Mouse (Mus musculus) forebrain, embryonic 15.5 days (tissue): ENCODE data around the gene Cda. TPM values are rescaled to one million over a fixed set of nuclear protein-coding genes. Genes with fewer than 3 reads are reported as not detected.
A peak's percentile ranks its signal among the peaks of the same experiment; 100 is the strongest.

Experiments
- ATAC-seq: fragments of 200-750 bp; cut with Nextera tagmentation; replicated peaks from 2 replicates; pipeline ENCODE4 v1.8.0; 2017; ENCODE audit warnings: mild to moderate bottlenecking, moderate TSS enrichment, moderate library complexity
- H3K27ac ChIP-seq: fragments of 300-500 bp; sonication (generic); replicated peaks from 2 replicates; pipeline ENCODE4 v1.5.1; 2015; ENCODE audit warnings: mild to moderate bottlenecking, inconsistent platforms
- H3K27me3 ChIP-seq: fragments of 300-500 bp; sonication (generic); 2 replicates; pipeline ENCODE4 v1.6.1; 2015; ENCODE audit warnings: inconsistent platforms
- H3K36me3 ChIP-seq: fragments of 300-500 bp; sonication (generic); 2 replicates; pipeline ENCODE4 v1.6.1; 2015; ENCODE audit warnings: mild to moderate bottlenecking, inconsistent platforms
- H3K4me1 ChIP-seq: fragments of 300-500 bp; sonication (generic); 2 replicates; pipeline ENCODE4 v1.6.1; 2015; ENCODE audit warnings: inconsistent platforms
- H3K4me2 ChIP-seq: fragments of 300-500 bp; sonication (generic); replicated peaks from 2 replicates; pipeline ENCODE4 v1.6.1; 2015; ENCODE audit warnings: mild to moderate bottlenecking, inconsistent platforms
- H3K4me3 ChIP-seq: fragments of 300-500 bp; sonication (generic); 2 replicates; pipeline ENCODE4 v1.5.1; 2015; ENCODE audit warnings: mild to moderate bottlenecking, inconsistent platforms
- H3K9ac ChIP-seq: fragments of 300-500 bp; sonication (generic); replicated peaks from 2 replicates; pipeline ENCODE4 v1.6.1; 2015; ENCODE audit warnings: mild to moderate bottlenecking, inconsistent platforms
- H3K9me3 ChIP-seq: fragments of 300-500 bp; sonication (generic); 2 replicates; pipeline ENCODE4 v1.6.1; 2016; ENCODE audit warnings: inconsistent platforms
- WGBS: fragments of 180-500 bp; shearing (Covaris S2); methylation state at CpG from one replicate; pipeline ENCODE4 v1.1.7; 2015; ENCODE audit warnings: mixed read lengths; 5-methylcytosine and 5-hydroxymethylcytosine counted together
- polyA plus RNA-seq: library from polyadenylated mRNA; unstranded; fragments of >200 nt; fragmentation: Nextera tagmentation; extraction: Ambion mirVana; gene quantifications from 2 replicates; pipeline ENCODE4 v1.2.1, GENCODE M21; 2015

Cda gene
- polyA plus RNA-seq, 1 experiment from 2014 or later: 2.2 TPM

- Histone ChIP-seq H3K27ac (no peak overlapping the region), H3K9me3 (no peaks in the 10 kb centered on the region), H3K4me1 (no peaks in the 10 kb centered on the region), H3K9ac (no peak overlapping the region), H3K4me2 (no peak overlapping the region), H3K27me3 (no peaks in the 10 kb centered on the region), H3K4me3 (no peak overlapping the region), H3K36me3 (peaks cover 59% of the 10 kb centered on the region)
- 71% methylated on average over 9 of the region's 9 CpGs for WGBS
- no peak for ATAC-seq
Measured at GRCm38 (mm10) chr4:138315781-138316180, 52.0 kb downstream of the Cda start.

DNA sequence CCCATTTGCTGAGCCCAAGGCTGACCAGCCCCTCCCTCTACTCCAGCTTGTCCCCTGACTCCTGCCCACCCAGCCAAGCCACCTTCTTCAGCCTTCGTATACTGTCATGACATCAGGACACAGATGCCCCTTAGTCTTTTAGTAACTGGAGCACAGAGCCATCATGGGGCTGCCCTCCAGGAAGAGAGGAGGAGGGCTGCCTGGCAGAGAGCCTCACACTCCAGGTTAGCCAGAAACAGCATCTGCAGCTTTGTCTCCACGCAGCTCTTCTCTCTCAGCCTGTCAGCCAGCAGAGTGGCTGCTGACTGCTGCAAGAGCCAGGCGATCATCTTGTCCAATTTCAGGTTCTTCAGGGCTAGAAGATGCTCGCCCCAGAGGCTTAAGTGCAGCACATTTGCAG is 54.0 kb downstream of the Cda start:
- no peak overlapping the region for H3K27ac ChIP-seq
- no peaks in the 10 kb centered on the region for H3K27me3 ChIP-seq
- H3K36me3 ChIP-seq: peaks cover 70% of the 10 kb centered on the region
- no peak overlapping the region for H3K4me2 ChIP-seq
- no peak for ATAC-seq
- 88% methylated on average over 4 of the region's 4 CpGs for WGBS
- no peaks in the 10 kb centered on the region for H3K9me3 ChIP-seq
- no peaks in the 10 kb centered on the region for H3K4me1 ChIP-seq
- no peak overlapping the region for H3K9ac ChIP-seq
- no peak overlapping the region for H3K4me3 ChIP-seq

DNA sequence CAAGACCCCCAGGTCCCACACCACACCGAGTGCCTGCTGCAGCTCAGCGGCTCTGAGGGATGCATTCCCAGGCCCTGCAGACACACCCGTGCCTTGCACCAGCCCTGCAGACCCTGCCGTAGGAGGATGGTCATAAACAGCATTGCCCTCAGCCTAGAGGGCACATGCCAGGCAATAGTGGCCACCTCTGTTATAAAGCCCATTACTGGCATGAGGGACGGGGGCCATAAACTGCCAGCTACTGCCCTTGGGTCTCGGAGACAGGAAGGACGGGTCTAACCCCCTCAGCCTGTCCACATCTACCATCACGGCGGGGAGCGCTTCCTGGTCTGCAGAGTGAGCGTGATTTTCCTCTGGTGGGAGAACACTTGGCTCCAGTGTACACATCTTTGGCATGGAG is 54.8 kb downstream of the Cda start:
- Histone ChIP-seq H3K4me1 (no peaks in the 10 kb centered on the region), H3K36me3 (peaks cover 70% of the 10 kb centered on the region), H3K4me2 (no peak overlapping the region), H3K9me3 (no peaks in the 10 kb centered on the region), H3K4me3 (no peak overlapping the region), H3K27me3 (no peaks in the 10 kb centered on the region), H3K27ac (no peak overlapping the region), H3K9ac (no peak overlapping the region)
- no peak for ATAC-seq
- WGBS: 96% methylated on average over 11 of the region's 11 CpGs

- no peak for ATAC-seq
- no peak overlapping the region for H3K27ac ChIP-seq
- WGBS: 88% methylated on average over 3 of the region's 3 CpGs
- no peak overlapping the region for H3K4me3 ChIP-seq
- no peak overlapping the region for H3K4me2 ChIP-seq
- H3K27me3 ChIP-seq: no peaks in the 10 kb centered on the region
- peaks cover 5% of the 10 kb centered on the region; the same call in 1 of the 2 replicates for H3K4me1 ChIP-seq
- no peak overlapping the region for H3K9ac ChIP-seq
- no peaks in the 10 kb centered on the region for H3K9me3 ChIP-seq
- peaks cover 68% of the 10 kb centered on the region for H3K36me3 ChIP-seq
Measured at GRCm38 (mm10) chr4:138312105-138312504, 55.7 kb downstream of the Cda start.

- no peak overlapping the region for H3K27ac ChIP-seq
- H3K36me3 ChIP-seq: peaks cover 63% of the 10 kb centered on the region
- no peaks in the 10 kb centered on the region for H3K9me3 ChIP-seq
- no peak overlapping the region for H3K9ac ChIP-seq
- H3K4me1 ChIP-seq: peaks cover 10% of the 10 kb centered on the region
- H3K27me3 ChIP-seq: no peaks in the 10 kb centered on the region
- WGBS: 61% methylated on average over 8 of the region's 8 CpGs
- no peak overlapping the region for H3K4me3 ChIP-seq
- ATAC-seq: 0 out of 2 replicates have a peak, but pooled peaks have one; percentile 17
- H3K4me2 ChIP-seq: no peak overlapping the region
Measured at GRCm38 (mm10) chr4:138311595-138311994, 56.2 kb downstream of the Cda start.

DNA sequence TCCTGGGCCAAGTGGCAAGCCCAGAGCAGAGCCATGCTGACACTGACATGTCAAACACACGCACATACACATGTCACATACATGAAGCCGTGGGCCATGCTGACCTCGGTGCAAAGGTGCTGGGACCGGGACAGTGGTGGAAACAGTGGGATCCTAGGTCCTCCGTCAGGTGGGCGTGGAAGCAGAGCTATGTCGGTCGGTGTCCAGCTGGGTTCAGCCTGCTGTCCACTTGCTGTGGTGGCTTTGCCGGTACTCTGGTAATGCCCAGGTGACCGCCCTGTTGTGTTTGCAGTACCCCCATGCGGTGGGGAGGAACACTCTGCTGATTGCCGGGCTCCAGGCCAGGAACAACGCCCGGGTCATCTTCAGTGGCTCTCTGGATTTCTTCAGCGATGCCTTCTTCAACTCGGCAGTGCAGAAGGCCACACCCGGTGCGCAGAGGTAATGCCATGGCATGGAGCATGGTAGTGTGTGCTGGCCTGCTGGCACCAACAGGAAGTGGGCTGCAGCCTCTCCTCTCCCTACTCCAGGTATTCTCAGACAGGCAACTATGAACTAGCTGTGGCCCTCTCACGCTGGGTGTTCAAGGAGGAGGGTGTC is 57.4 kb downstream of the Cda start:
- Histone ChIP-seq H3K4me3 (no peak overlapping the region), H3K9ac (no peak overlapping the region), H3K4me1 (peaks cover 20% of the 10 kb centered on the region), H3K27me3 (no peaks in the 10 kb centered on the region), H3K4me2 (no peak overlapping the region), H3K9me3 (no peaks in the 10 kb centered on the region), H3K27ac (no peak overlapping the region), H3K36me3 (peaks cover 58% of the 10 kb centered on the region)
- 95% methylated on average over 19 of the region's 19 CpGs for WGBS
- no peak for ATAC-seq

DNA sequence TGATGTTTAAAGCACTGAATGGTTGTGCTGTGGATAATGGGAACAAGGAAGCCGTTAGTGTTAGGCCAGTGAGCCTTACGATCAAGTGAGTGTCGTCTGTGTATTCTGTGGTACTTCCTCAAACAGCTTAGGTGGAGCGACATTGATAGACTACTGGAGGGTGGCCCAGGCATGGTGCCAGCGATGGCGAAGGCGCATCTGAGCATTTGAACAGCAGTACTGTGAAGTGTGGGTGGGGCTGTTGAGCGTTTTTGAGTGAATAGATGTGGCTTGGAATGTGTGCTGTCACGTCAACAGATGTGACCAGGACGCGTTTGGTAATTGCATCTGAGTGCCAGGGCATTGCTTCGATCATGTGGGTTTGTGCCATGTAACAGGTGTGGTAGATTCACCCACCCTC is 60.1 kb downstream of the Cda start:
- H3K4me2 ChIP-seq: no peak overlapping the region
- H3K4me3 ChIP-seq: no peak overlapping the region
- no peak overlapping the region for H3K27ac ChIP-seq
- H3K27me3 ChIP-seq: no peaks in the 10 kb centered on the region
- H3K9me3 ChIP-seq: no peaks in the 10 kb centered on the region
- H3K36me3 ChIP-seq: peaks cover 32% of the 10 kb centered on the region
- H3K4me1 ChIP-seq: peaks cover 32% of the 10 kb centered on the region
- no peak overlapping the region for H3K9ac ChIP-seq
- no peak for ATAC-seq
- 84% methylated on average over 12 of the region's 12 CpGs for WGBS

GRCm38 (mm10) chr4:138307025-138307424 is 60.8 kb downstream of the Cda start:
- Histone ChIP-seq H3K9me3 (no peaks in the 10 kb centered on the region), H3K9ac (no peak overlapping the region), H3K4me1 (peaks cover 32% of the 10 kb centered on the region), H3K36me3 (peaks cover 26% of the 10 kb centered on the region), H3K4me2 (no peak overlapping the region), H3K4me3 (no peak overlapping the region), H3K27me3 (no peaks in the 10 kb centered on the region), H3K27ac (no peak overlapping the region)
- ATAC-seq: no peak
- WGBS: 79% methylated on average over 3 of the region's 3 CpGs

DNA sequence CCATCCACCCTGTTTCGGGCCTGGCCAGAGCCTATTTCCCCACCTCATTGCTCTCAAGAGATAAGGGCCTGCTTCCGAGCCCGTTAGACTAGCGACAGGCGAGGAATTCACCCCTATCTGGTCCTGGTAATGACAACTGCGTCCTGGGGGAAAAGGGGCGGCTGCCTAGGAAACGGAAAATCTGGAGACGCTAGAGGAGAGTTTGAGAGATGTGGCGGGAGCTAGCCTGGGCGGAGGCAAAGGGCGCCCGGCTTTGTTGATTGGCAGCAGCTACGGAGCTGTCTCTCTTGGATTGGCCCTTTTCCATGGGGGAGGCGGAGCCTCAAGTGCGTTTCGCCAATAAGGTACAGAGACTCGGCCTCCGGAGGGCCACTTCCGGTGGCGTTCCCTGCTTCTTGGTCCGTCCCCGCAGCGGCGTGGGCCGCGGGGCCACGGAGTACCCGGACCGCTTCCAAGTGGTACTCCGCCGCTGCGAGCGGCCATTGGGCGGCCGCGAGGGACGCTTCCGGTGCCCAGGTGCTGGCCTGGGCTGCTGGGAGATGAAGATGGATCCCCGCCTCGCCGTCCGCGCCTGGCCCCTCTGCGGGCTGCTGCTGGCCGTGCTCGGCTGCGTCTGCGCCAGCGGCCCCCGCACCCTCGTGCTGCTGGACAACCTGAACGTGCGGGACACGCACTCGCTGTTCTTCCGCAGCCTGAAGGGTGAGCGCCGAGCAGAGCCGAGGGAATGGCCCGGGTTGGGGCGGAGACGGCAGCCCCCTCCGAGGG is 63.3 kb downstream of the Cda start, which contains the start of gene Ddost:
Ddost (plus strand) TSS at position 391 of the 765 bp plus-strand sequence.
- under 1% methylated on average over 64 of the region's 64 CpGs for WGBS
- Histone ChIP-seq H3K27ac (peak within 1 kb of the TSS; percentile 79), H3K9me3 (no peaks in the 10 kb centered on the region), H3K4me2 (peak within 1 kb of the TSS; percentile 93), H3K27me3 (no peaks in the 10 kb centered on the region), H3K36me3 (peaks cover 5% of the 10 kb centered on the region), H3K9ac (peak within 1 kb of the TSS; percentile 78), H3K4me3 (peak within 1 kb of the TSS; percentile 74), H3K4me1 (peaks cover 32% of the 10 kb centered on the region)
- ATAC-seq: peak; percentile 98

DNA sequence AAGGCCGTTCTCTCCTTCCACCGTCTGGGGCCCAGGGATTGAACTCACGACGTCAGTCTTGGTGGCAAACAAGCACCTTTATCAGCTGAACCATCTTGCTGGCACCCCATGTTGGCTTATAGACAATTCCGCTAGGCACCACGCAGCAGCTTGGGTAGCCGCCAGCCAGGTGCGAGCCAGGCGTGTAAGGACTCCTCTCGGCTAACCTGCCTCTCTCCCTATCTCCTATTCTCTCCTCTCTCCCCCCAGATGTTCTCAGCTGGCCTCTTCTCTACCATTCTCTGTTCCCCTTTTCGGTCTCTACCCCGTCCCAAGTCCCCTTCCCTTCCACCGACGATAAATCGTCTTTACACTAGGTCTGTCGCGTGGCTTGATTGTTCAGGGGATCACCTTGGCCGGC is 64.0 kb downstream of the Cda start:
- 13% methylated on average over 18 of the region's 18 CpGs for WGBS
- H3K27ac ChIP-seq: peak overlapping the region; percentile 79; the same call in 1 of the 2 replicates
- H3K9me3 ChIP-seq: no peaks in the 10 kb centered on the region
- no peaks in the 10 kb centered on the region for H3K27me3 ChIP-seq
- no peaks in the 10 kb centered on the region for H3K36me3 ChIP-seq
- H3K4me3 ChIP-seq: peak overlapping the region; percentile 74
- peak overlapping the region; percentile 93 for H3K4me2 ChIP-seq
- H3K9ac ChIP-seq: peak overlapping the region; percentile 57
- ATAC-seq: no peak
- H3K4me1 ChIP-seq: peaks cover 32% of the 10 kb centered on the region

DNA sequence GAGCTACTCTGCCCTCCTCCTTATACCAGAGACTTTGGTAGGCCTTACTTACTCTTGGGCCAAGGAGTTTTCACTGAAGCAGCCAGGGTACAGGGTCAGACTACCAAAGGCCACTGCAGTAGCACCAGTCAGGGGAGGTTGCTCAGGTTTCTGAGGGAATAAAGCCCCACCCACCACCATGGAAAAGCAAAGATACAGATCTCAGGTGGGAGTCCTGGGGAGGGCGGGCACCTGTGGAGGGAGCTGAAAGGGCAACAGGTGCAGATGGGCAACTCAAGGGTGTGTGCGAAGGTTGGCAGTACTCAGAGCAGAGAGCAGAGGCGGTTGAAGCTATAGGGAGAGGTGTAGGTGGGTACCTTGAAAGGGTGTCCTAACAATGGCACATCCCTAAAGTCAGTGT is 64.8 kb downstream of the Cda start:
- Histone ChIP-seq H3K4me3 (no peak overlapping the region), H3K4me1 (peaks cover 32% of the 10 kb centered on the region), H3K4me2 (no peak overlapping the region), H3K9ac (no peak overlapping the region), H3K27ac (no peak overlapping the region), H3K27me3 (no peaks in the 10 kb centered on the region), H3K9me3 (no peaks in the 10 kb centered on the region), H3K36me3 (no peaks in the 10 kb centered on the region)
- 92% methylated on average over 3 of the region's 3 CpGs for WGBS
- no peak for ATAC-seq

GRCm38 (mm10) chr4:138301271-138301780 is 66.5 kb downstream of the Cda start:
- Histone ChIP-seq H3K4me3 (no peak overlapping the region), H3K36me3 (no peaks in the 10 kb centered on the region), H3K4me1 (peaks cover 19% of the 10 kb centered on the region), H3K27ac (no peak overlapping the region), H3K9me3 (no peaks in the 10 kb centered on the region), H3K9ac (no peak overlapping the region), H3K4me2 (no peak overlapping the region), H3K27me3 (no peaks in the 10 kb centered on the region)
- ATAC-seq: no peak
- 88% methylated on average over 10 of the region's 10 CpGs for WGBS
